Mouse (Mus musculus) kidney, postnatal 10 days (tissue): ENCODE results near the gene Nr2e1.

ENCODE experiments used
- DNase-seq: peaks from one replicate; pipeline ENCODE4 v3.0.0; 2021; ENCODE audit warnings: mixed read lengths

Gene Nr2e1

GRCm38 (mm10) chr10:42545707-42546503 is 37.5 kb downstream of the Nr2e1 start:
- DNase-seq: no peak

GRCm38 (mm10) chr10:42537571-42538316 is 45.7 kb downstream of the Nr2e1 start:
- DNase-seq: no peak

GRCm38 (mm10) chr10:42533836-42534453 is 49.5 kb downstream of the Nr2e1 start:
- no peak for DNase-seq

- no peak for DNase-seq
These were observed 57.8 kb downstream of the Nr2e1 start for GRCm38 (mm10) chr10:42525682-42526081.

- no peak for DNase-seq
These were observed 59.8 kb downstream of the Nr2e1 start for GRCm38 (mm10) chr10:42523556-42524162.

- DNase-seq: no peak
These were observed 60.5 kb downstream of the Nr2e1 start for GRCm38 (mm10) chr10:42522912-42523311.

GRCm38 (mm10) chr10:42521315-42521981 is 62.0 kb downstream of the Nr2e1 start:
- DNase-seq: no peak

- no peak for DNase-seq
These were observed 65.1 kb downstream of the Nr2e1 start for GRCm38 (mm10) chr10:42518363-42518762.

GRCm38 (mm10) chr10:42514125-42514524 is 69.3 kb downstream of the Nr2e1 start:
- no peak for DNase-seq
